Mouse (Mus musculus): ENCODE data around the gene Lancl1. TPM values are rescaled to one million over a fixed set of nuclear protein-coding genes. Genes with fewer than 3 reads are reported as not detected.

Lancl1 gene
- total RNA-seq, 2 experiments from 2014 or later = 29.2 to 32.3 TPM

- no peak for DNase-seq
- intact Hi-C loops (cut with DNase I; ENCODE audit: low total_unique reads) = no loop called here
Observed at GRCm38 (mm10) chr1:67020637-67021161, 18.0 kb downstream of the Lancl1 start.

GRCm38 (mm10) chr1:67017101-67017870 lies 21.4 kb downstream of the Lancl1 start:
- intact Hi-C loops (cut with DNase I; ENCODE audit: low total_unique reads) = no loop called here
- no peak for DNase-seq

GRCm38 (mm10) chr1:67014205-67014604 lies 24.5 kb downstream of the Lancl1 start:
- no peak for DNase-seq
- intact Hi-C loops (cut with DNase I; ENCODE audit: low total_unique reads) = no loop called here

- intact Hi-C loops (cut with DNase I; ENCODE audit: low total_unique reads) = no loop called here
- no peak for DNase-seq
Observed at GRCm38 (mm10) chr1:67010520-67010919, 28.2 kb downstream of the Lancl1 start.

- intact Hi-C loops (cut with DNase I; ENCODE audit: low total_unique reads) = no loop called here
- peak; percentile 17 for DNase-seq
Observed at GRCm38 (mm10) chr1:67003699-67004098, 35.0 kb downstream of the Lancl1 start.

- no peak for DNase-seq
- intact Hi-C loops (cut with DNase I; ENCODE audit: low total_unique reads) = no loop called here
Observed at GRCm38 (mm10) chr1:67002226-67002625, 36.4 kb downstream of the Lancl1 start.

- DNase-seq = no peak
Observed at GRCm38 (mm10) chr1:67001367-67001766, 37.3 kb downstream of the Lancl1 start.

GRCm38 (mm10) chr1:67000484-67000883 lies 38.2 kb downstream of the Lancl1 start:
- intact Hi-C loops (cut with DNase I; ENCODE audit: low total_unique reads) = no loop called here
- no peak for DNase-seq

More at GRCm38 (mm10) chr1:67001367-67001766, 37.3 kb downstream of the Lancl1 start:
- intact Hi-C loops (cut with DNase I; ENCODE audit: low total_unique reads) = no loop called here

GRCm38 (mm10) chr1:66998601-66999000 lies 40.1 kb downstream of the Lancl1 start:
- no peak for DNase-seq
- intact Hi-C loops (cut with DNase I; ENCODE audit: low total_unique reads) = no loop called here

- intact Hi-C loops (cut with DNase I; ENCODE audit: low total_unique reads) = no loop called here
Observed at GRCm38 (mm10) chr1:66998188-66998587, 40.5 kb downstream of the Lancl1 start.

GRCm38 (mm10) chr1:66996819-66997218 lies 41.9 kb downstream of the Lancl1 start:
- DNase-seq = no peak
- intact Hi-C loops (cut with DNase I; ENCODE audit: low total_unique reads) = no loop called here

More at GRCm38 (mm10) chr1:66998188-66998587, 40.5 kb downstream of the Lancl1 start:
- no peak for DNase-seq

GRCm38 (mm10) chr1:66992764-66993163 lies 45.9 kb downstream of the Lancl1 start:
- intact Hi-C loops (cut with DNase I; ENCODE audit: low total_unique reads) = loop anchor here (5.0 kb wide), 1 partner anchor 90 kb away; no protein-coding TSS in a partner anchor

GRCm38 (mm10) chr1:66987558-66988190 lies 51.0 kb downstream of the Lancl1 start:
- DNase-seq = no peak
- intact Hi-C loops (cut with DNase I; ENCODE audit: low total_unique reads) = no loop called here

More at GRCm38 (mm10) chr1:66992764-66993163, 45.9 kb downstream of the Lancl1 start:
- DNase-seq = no peak

- intact Hi-C loops (cut with DNase I; ENCODE audit: low total_unique reads) = no loop called here
- no peak for DNase-seq
Observed at GRCm38 (mm10) chr1:66985906-66986305, 52.8 kb downstream of the Lancl1 start.

GRCm38 (mm10) chr1:66985129-66985698 lies 53.5 kb downstream of the Lancl1 start:
- DNase-seq = peak; percentile 46
- intact Hi-C loops (cut with DNase I; ENCODE audit: low total_unique reads) = no loop called here

GRCm38 (mm10) chr1:66980129-66980528 lies 58.5 kb downstream of the Lancl1 start:
- intact Hi-C loops (cut with DNase I; ENCODE audit: low total_unique reads) = no loop called here
- DNase-seq = no peak

- intact Hi-C loops (cut with DNase I; ENCODE audit: low total_unique reads) = no loop called here
- no peak for DNase-seq
Observed at GRCm38 (mm10) chr1:66975456-66975855, 63.2 kb downstream of the Lancl1 start.

- intact Hi-C loops (cut with DNase I; ENCODE audit: low total_unique reads) = no loop called here
- no peak for DNase-seq
Observed at GRCm38 (mm10) chr1:66964857-66965256, 73.8 kb downstream of the Lancl1 start.

GRCm38 (mm10) chr1:66960536-66961243 lies 78.0 kb downstream of the Lancl1 start:
- intact Hi-C loops (cut with DNase I; ENCODE audit: low total_unique reads) = no loop called here
- no peak for DNase-seq

- intact Hi-C loops (cut with DNase I; ENCODE audit: low total_unique reads) = no loop called here
- DNase-seq = peak; percentile 9
Observed at GRCm38 (mm10) chr1:66957361-66957760, 81.3 kb downstream of the Lancl1 start.
